Mouse (Mus musculus): ENCODE measurements around the gene Crtc1. TPM values are rescaled to one million over a fixed set of nuclear protein-coding genes. Genes with fewer than 3 reads are reported as not detected.

Gene Crtc1
- polyA plus RNA-seq, 2 experiments = 2.9 to 3.9 TPM

GRCm38 (mm10) chr8:70486191-70486681 lies 46.9 kb upstream of the Crtc1 start:
- WGBS (ENCODE audit: insufficient replicate concordance) = 43% methylated on average over 7 of the region's 7 CpGs
- Histone ChIP-seq H3K9me3 (ENCODE audit: control insufficient read depth, low read length) (no peaks in the 10 kb centered on the region), H3K27me3 (ENCODE audit: control insufficient read depth, insufficient read depth, low read length) (peaks cover 84% of the 10 kb centered on the region), H3K27ac (no peak overlapping the region), H3K4me2 (ENCODE audit: low read depth) (no peak overlapping the region), H3K4me1 (replicated peaks; ENCODE audit: control insufficient read depth in 2 of 2, insufficient read depth in 2 of 2, low read length in 1 of 2) (0 out of 4 replicates have a peak, but pooled peaks cover 0 to 2% of the 10 kb centered on the region in 2 experiments), H3K9ac (replicated peaks) (no peak overlapping the region), H3K36me3 (replicated peaks; ENCODE audit: control insufficient read depth, insufficient read depth, low read depth) (no peaks in the 10 kb centered on the region), H3K4me3 (ENCODE audit: insufficient read depth in 1 of 2, low read depth in 2 of 2, low read length in 2 of 2) (no peak overlapping the region)
- ATAC-seq (ENCODE audit: insufficient read depth) (no peak), DNase-seq (ENCODE audit: low read depth in 3 of 3, low spot score in 3 of 3) (no peak)
- TF ChIP-seq CTCF (IDR thresholded peaks at IDR 0.05; ENCODE audit: low read depth) (no peak), EP300 (IDR thresholded peaks at IDR 0.05; ENCODE audit: low read depth) (no peak)

- H3K27ac ChIP-seq = no peak overlapping the region
- no peak overlapping the region for H3K4me3 ChIP-seq (ENCODE audit: insufficient read depth in 1 of 2, low read depth in 2 of 2, low read length in 2 of 2)
- H3K4me1 ChIP-seq (replicated peaks; ENCODE audit: control insufficient read depth in 2 of 2, insufficient read depth in 2 of 2, low read length in 1 of 2) = peaks cover 3% of the 10 kb centered on the region in 2 experiments
- TF ChIP-seq EP300 (IDR thresholded peaks at IDR 0.05; ENCODE audit: low read depth) (no peak), CTCF (IDR thresholded peaks at IDR 0.05; ENCODE audit: low read depth) (no peak)
- ATAC-seq (ENCODE audit: insufficient read depth) (no peak), DNase-seq (ENCODE audit: low read depth in 3 of 3, low spot score in 3 of 3) (no peak)
- 52% methylated on average over 2 of the region's 2 CpGs for WGBS (ENCODE audit: insufficient replicate concordance)
- no peaks in the 10 kb centered on the region for H3K36me3 ChIP-seq (replicated peaks; ENCODE audit: control insufficient read depth, insufficient read depth, low read depth)
- peaks cover 64% of the 10 kb centered on the region for H3K27me3 ChIP-seq (ENCODE audit: control insufficient read depth, insufficient read depth, low read length)
- no peak overlapping the region for H3K9ac ChIP-seq (replicated peaks)
- H3K9me3 ChIP-seq (ENCODE audit: control insufficient read depth, low read length) = no peaks in the 10 kb centered on the region
- H3K4me2 ChIP-seq (ENCODE audit: low read depth) = no peak overlapping the region
These were observed 43.6 kb upstream of the Crtc1 start for GRCm38 (mm10) chr8:70482943-70483342.

GRCm38 (mm10) chr8:70481908-70482307 lies 42.5 kb upstream of the Crtc1 start:
- Histone ChIP-seq H3K27me3 (ENCODE audit: control insufficient read depth, insufficient read depth, low read length) (peaks cover 54% of the 10 kb centered on the region), H3K4me2 (ENCODE audit: low read depth) (no peak overlapping the region), H3K9me3 (ENCODE audit: control insufficient read depth, low read length) (no peaks in the 10 kb centered on the region), H3K4me1 (replicated peaks; ENCODE audit: control insufficient read depth in 2 of 2, insufficient read depth in 2 of 2, low read length in 1 of 2) (peaks cover 11 to 13% of the 10 kb centered on the region in 2 experiments), H3K4me3 (ENCODE audit: insufficient read depth in 1 of 2, low read depth in 2 of 2, low read length in 2 of 2) (no peak overlapping the region), H3K36me3 (replicated peaks; ENCODE audit: control insufficient read depth, insufficient read depth, low read depth) (no peaks in the 10 kb centered on the region), H3K27ac (no peak overlapping the region), H3K9ac (replicated peaks) (no peak overlapping the region)
- no peak for DNase-seq (ENCODE audit: low read depth in 3 of 3, low spot score in 3 of 3)
- no peak for TF ChIP-seq CTCF (IDR thresholded peaks at IDR 0.05; ENCODE audit: low read depth)
- no peak for TF ChIP-seq EP300 (IDR thresholded peaks at IDR 0.05; ENCODE audit: low read depth)
- no peak for ATAC-seq (ENCODE audit: insufficient read depth)
- 53% methylated on average over 3 of the region's 3 CpGs for WGBS (ENCODE audit: insufficient replicate concordance)

GRCm38 (mm10) chr8:70477269-70477982 lies 38.0 kb upstream of the Crtc1 start:
- Histone ChIP-seq H3K9me3 (ENCODE audit: control insufficient read depth, low read length) (no peaks in the 10 kb centered on the region), H3K4me3 (ENCODE audit: insufficient read depth in 1 of 2, low read depth in 2 of 2, low read length in 2 of 2) (peak overlapping the region; percentile 57 to 92), H3K36me3 (replicated peaks; ENCODE audit: control insufficient read depth, insufficient read depth, low read depth) (no peaks in the 10 kb centered on the region), H3K27ac (peak overlapping the region; percentile 72), H3K4me2 (ENCODE audit: low read depth) (peak overlapping the region; percentile 88), H3K4me1 (replicated peaks; ENCODE audit: control insufficient read depth in 2 of 2, insufficient read depth in 2 of 2, low read length in 1 of 2) (peaks cover 17 to 26% of the 10 kb centered on the region in 2 experiments), H3K9ac (replicated peaks) (0 out of 2 replicates have a peak overlapping the region, but pooled peaks have one; percentile 29), H3K27me3 (ENCODE audit: control insufficient read depth, insufficient read depth, low read length) (peaks cover 20% of the 10 kb centered on the region)
- DNase-seq (ENCODE audit: low read depth in 3 of 3, low spot score in 3 of 3) = peak; percentile 68 to 73 (median 70)
- ATAC-seq (ENCODE audit: insufficient read depth) = peak; percentile 53
- WGBS (ENCODE audit: insufficient replicate concordance) = 1% methylated on average over 21 of the region's 21 CpGs
- no peak for TF ChIP-seq CTCF (IDR thresholded peaks at IDR 0.05; ENCODE audit: low read depth)
- TF ChIP-seq EP300 (IDR thresholded peaks at IDR 0.05; ENCODE audit: low read depth) = peak; percentile 23; the same call in 1 of the 2 replicates

Data from liver, embryonic 14.5 days (tissue).